Mouse (Mus musculus): ENCODE results near the gene Esyt2. TPM values are rescaled to one million over a fixed set of nuclear protein-coding genes. Genes with fewer than 3 reads are reported as not detected.
A peak's percentile ranks its signal among the peaks of the same experiment; 100 is the strongest.
"Not testable (repeated sequence)": the region's sequence is repeated elsewhere in the genome, so short reads cannot be mapped to it uniquely, and the experiment has no call there.

The Esyt2 gene
- total RNA-seq (2017): 101 and 115 TPM in 2 replicates

DNA sequence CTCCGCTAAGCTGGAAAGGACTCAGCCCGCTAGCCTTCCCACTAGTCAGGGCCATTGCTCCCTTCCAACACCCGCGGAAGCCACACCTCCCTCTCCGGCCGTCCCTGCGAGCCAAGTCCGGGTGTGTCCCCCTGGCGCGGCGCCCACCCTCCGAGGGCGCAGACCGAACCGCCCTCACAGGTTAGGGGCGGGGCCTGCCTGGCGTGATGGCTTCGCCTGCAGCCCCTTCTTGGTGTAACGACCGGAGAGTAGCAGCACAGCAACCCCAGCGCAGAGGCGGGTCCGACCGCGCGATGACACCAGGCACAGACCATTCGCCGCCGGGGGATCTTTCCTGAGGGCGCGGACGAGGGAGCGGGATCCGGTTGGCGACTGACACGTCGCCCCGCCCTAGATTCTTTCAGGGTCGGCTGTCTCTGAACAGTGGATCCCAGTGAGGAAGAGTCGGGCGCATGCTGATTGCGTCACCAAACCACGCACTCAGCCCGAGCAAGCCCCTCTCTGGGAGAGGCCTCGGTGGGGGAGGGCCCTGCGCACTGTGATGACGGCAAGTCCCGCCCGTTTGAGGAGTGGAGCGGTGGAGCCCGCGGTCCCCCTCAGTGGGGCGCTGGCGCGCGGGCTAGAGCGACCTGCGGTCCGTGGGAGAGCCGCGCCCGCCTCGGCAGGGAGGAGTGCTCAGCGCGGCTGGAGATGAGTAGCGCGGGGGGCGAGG is at the start of gene Esyt2:
Gene Esyt2, plus strand, starts transcription at position 544 of the 712 bp plus-strand sequence.
- peak; percentile 92 for ATAC-seq (ENCODE audit: extremely low read depth, insufficient number of reproducible peaks, low FRiP score, poor library complexity, severe bottlenecking)

DNA sequence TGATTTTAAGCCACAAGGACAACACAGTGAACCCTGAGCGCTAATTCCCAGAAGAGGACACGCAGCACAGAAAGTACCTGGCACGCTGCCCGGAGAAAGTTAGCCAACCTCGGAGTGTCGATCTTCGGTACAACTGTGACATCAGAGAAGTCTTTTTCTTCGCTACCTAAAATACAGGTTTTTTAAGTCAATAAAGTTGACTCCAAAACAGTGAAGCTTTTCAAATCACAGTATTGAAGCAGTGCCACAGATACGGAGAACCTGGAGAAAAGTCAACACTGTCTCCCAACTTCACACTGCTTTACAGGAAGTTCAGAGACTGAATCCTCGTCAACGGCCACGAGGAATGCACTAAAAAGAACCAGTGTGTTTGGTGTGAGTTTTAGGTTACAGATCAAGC is 49.4 kb upstream of the Esyt2 start:
- no peak for ATAC-seq (ENCODE audit: extremely low read depth, insufficient number of reproducible peaks, low FRiP score, poor library complexity, severe bottlenecking)

DNA sequence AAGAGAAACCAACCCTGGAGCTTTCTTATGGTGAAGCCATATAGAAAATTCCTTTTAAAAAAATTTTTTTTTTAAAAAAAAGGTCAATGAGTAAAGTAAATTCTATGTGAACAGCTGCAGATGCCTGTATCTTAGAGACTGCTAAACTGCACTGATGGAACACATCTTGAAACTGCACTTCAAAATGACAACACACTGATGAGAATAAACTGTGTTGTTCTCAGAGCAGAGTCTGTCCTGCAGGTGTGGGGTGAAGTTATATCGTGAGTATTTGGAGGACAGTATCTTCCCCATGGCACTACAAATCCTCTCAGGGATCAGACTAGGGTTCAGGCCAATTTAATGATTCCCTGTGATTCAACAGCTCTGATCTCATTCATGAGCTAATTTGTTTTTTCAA is 48.9 kb upstream of the Esyt2 start:
- ATAC-seq (ENCODE audit: extremely low read depth, insufficient number of reproducible peaks, low FRiP score, poor library complexity, severe bottlenecking): no peak

DNA sequence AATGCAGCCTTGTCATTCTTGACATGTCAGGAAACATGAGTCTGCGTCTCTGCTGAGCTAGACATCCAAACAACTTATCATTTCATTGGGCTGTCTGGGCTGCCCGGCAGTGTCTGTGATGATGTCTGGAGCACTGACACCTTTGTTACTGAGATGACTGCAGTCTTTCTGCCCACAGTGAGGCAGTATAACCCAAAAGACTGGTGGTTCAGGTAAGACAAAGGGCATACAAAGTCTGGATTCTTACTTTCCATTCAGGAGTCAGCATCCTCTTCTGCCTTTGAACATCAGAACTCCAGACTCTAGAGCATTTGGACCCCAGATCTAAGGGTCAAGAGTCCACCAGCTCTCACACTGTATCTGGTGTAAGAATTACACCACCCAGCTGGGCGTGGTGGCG is 45.6 kb upstream of the Esyt2 start:
- 0 out of 2 replicates have a peak, but pooled peaks have one; percentile 13 for ATAC-seq (ENCODE audit: extremely low read depth, insufficient number of reproducible peaks, low FRiP score, poor library complexity, severe bottlenecking)

DNA sequence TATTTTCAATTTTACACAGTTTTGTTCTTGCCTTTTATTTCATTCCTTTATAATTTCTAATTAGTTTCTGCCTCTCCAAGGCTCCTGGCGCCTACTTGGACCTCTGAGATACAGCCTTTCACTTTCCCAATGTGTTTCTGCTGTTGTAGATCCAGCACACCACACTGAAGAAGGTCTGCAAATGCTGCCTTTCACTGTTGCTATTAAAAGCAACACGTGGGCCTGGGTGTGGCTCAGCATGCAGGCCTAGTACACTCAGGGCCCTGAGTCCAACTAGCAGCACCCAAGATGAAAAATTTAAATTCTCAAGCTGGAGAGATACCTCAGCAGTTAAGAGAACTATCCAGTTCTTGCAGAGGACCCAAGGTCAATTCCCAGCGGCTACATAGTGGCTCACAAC is 44.3 kb upstream of the Esyt2 start:
- no peak for ATAC-seq (ENCODE audit: extremely low read depth, insufficient number of reproducible peaks, low FRiP score, poor library complexity, severe bottlenecking)

DNA sequence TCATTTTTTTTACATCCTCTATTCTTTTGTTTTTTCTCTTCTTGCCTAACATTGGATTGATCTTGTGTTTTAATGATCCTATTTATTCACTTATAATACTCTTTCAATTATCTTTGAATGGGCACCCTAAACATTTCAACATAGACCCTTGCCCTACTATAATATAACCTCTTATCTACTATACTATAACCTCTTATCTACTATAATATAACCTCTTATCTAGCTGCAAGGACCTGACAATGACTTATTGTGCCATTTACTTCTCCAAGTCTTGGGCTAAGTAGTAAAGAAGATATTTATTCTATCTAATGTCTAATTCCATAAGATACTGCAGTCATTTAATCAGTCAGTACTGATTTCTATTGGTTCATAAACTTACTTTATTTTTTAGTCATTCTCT is 42.6 kb upstream of the Esyt2 start:
- ATAC-seq (ENCODE audit: extremely low read depth, insufficient number of reproducible peaks, low FRiP score, poor library complexity, severe bottlenecking): no peak

DNA sequence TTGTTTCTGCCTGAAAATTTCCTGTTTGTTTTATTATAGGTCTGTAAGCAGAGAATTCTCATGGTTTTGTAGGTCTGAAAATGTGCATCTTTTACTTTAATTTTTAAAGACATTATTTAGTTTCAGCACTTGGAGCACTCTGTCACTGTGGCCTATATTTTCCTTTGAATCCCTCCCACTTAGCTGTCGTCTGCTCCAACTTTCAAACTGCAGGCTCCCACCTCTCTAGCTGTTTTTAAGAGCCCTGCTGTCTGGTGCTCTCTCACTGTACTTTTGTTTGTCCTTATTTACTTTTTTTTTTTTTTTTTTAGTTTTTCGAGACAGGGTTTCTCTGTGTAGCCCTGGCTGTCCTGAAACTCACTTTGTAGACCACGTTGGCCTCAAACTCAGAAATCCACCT is 42.2 kb upstream of the Esyt2 start:
- no peak for ATAC-seq (ENCODE audit: extremely low read depth, insufficient number of reproducible peaks, low FRiP score, poor library complexity, severe bottlenecking)

DNA sequence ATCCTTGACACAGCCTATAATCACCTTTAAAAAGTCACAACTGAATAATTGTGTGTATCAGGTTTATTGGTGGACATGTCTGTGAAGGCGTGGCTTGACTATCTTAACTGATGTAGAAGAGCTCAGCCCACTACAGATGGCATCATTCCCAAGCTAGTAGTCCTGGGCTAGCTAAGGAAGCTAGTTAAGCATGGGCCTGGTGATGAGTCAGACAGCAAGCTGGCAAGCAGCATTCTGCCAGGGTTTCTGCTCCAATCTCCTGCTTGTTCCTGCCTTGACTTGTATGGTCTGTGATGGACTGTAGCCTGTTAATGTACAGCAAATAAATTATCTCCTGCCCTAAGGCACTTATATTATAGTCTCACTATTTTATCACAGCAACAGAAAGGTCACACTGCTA is 36.4 kb upstream of the Esyt2 start:
- no peak for ATAC-seq (ENCODE audit: extremely low read depth, insufficient number of reproducible peaks, low FRiP score, poor library complexity, severe bottlenecking)

DNA sequence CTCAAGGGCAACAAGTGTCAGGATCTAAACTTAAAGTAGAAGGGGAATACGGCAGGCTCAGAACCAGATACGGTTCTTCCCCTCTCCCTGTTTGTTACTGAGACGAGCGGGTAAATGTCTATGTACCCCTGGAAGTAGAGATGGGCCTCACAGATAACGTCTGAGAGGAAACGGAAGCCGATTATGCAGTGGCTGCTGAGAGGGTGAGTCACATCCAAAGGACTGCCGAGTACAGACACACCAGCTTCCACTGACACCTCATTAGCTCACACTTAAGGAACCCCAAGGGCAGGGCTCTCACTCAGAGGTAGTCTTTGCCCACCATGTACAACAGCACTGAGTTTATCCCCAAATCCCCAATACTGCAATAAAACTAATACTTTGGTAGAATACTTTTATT is 26.3 kb upstream of the Esyt2 start:
- ATAC-seq (ENCODE audit: extremely low read depth, insufficient number of reproducible peaks, low FRiP score, poor library complexity, severe bottlenecking): no peak

DNA sequence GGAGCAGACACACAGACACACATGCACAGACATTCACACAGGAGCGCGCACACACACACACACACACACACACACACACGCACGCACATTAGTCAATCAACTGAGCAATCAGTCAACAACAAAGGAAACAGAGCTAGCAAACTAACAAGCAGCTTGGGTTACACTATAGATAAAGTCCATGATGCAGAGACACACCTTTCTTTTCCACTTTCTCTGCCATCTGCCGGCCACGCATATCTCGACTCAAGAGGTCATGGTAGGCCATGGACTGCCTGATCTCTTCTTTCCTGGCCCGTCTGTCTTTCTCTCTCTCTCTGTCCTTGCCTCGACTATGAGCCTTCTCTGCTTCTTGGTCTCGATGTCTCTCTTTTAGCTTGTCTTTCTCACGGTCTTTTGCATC is 25.4 kb upstream of the Esyt2 start:
- no peak for ATAC-seq (ENCODE audit: extremely low read depth, insufficient number of reproducible peaks, low FRiP score, poor library complexity, severe bottlenecking)

DNA sequence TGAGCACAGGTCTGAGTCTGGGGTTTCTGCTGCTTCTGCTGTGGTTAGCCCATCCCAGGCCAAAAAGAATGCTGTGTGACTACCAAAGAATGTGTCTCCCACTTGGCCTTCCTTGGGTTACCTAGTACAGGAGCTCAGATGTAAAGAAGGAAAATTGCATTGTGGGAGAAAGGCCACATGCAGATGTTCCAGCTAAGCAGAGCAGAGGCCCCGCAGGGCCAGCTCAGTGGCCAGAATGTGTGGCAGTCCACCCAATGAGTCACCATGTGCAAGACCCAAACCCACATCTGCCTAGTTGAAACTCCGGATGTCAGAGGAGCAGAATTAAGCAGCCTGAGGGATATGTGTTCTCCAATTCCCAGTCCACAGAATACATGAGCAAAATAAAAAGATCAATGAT is 22.7 kb upstream of the Esyt2 start:
- no peak for ATAC-seq (ENCODE audit: extremely low read depth, insufficient number of reproducible peaks, low FRiP score, poor library complexity, severe bottlenecking)

DNA sequence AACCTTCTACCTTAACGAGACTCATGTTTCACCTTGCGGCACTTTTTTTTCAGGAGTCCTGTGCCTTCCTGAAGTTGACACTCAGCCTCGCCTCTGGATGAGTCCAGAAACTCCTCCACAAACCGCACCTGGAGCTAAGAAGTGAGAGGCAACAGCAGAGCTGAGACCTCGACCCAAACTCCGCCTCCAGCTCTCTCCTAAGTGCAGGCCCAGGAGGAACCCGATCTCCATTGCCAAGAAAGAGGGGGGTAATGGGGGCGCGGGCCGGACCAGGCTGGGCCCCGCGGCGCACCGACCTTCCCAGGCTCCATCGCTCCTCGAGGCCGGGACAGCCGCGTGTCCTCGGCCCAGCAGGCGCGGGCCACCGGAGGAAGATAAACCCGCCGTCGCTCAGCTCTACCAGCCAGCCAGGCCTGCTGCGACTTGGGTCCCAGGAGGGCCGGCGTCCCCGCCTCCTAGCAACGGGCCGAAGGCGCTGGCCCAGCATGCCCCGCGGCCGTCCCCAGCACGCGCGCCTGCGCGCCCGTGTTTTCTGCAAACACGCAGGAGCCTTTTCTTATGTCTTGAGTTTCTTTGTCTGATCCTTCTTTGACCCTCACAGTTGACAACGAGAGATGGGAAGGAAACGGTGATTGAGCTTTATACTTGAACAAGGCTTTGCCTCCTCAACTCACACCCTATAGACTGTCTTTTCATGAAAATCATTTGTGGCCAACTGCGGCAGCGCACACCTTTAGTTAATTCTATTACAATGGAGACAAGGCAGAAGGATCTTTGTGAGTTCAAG is 18.2 kb upstream of the Esyt2 start, which contains the start of gene Wdr60:
Gene Wdr60, minus strand, starts transcription at position 468 of the 787 bp plus-strand sequence.
- peak; percentile 84 for ATAC-seq (ENCODE audit: extremely low read depth, insufficient number of reproducible peaks, low FRiP score, poor library complexity, severe bottlenecking)

DNA sequence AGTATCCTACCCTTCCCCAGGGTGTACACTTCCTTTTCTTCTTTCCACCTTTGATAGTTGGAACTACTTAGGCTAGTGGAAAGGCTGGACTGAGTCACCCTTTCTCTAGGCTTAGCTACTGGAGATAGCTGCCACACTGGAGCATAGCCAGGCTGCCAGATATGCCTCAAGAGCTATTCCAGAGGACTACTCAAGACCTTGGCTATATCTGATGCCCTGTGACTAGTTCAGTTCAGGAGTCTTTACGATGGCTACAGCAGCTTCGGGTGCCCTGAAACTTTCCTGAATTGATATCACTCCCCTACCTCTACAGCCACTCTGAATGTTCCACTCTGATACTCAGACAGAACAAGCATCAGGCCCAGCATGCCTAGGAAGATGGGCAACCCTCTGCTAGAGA is 16.2 kb upstream of the Esyt2 start:
- no peak for ATAC-seq (ENCODE audit: extremely low read depth, insufficient number of reproducible peaks, low FRiP score, poor library complexity, severe bottlenecking)

DNA sequence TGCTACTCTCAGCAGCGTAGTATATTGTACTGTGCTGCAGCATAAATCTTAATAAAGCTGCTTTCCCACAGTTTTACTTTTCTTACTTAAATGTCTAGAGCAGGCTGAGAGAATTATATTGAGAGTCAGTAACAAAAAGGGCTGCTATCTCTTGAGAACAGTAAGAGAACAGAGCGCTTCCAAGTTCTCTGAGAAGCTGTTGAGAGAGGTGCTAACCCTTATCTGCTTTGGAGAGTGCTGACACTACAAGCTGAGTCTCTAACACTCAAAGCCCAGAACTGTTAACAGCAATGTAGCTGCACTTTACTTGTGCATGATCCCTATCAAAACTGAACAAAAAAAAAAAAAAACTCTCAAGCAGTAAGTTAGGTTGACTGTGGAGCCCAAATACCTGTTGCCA is 15.7 kb upstream of the Esyt2 start:
- no peak for ATAC-seq (ENCODE audit: extremely low read depth, insufficient number of reproducible peaks, low FRiP score, poor library complexity, severe bottlenecking)

DNA sequence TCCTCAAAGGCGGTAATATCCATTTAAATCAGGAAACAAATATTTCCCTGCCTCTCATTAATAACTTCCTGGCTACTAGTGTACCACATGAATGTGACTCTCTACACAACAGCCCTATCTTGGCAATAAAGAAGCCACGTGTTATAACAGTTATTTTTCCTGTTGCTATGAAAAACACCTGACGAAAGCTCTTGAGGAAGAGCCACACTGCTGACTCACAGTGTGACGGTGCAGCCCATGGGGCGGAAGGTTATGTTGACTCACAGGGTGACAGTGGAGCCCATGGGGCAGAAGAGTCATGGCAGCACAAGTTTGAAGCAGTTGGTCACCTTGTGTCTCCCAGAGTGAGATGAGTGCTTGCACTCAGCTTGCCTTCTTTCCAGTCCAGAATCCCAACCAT is 11.5 kb upstream of the Esyt2 start:
- peak; percentile 97 for ATAC-seq (ENCODE audit: extremely low read depth, insufficient number of reproducible peaks, low FRiP score, poor library complexity, severe bottlenecking)

DNA sequence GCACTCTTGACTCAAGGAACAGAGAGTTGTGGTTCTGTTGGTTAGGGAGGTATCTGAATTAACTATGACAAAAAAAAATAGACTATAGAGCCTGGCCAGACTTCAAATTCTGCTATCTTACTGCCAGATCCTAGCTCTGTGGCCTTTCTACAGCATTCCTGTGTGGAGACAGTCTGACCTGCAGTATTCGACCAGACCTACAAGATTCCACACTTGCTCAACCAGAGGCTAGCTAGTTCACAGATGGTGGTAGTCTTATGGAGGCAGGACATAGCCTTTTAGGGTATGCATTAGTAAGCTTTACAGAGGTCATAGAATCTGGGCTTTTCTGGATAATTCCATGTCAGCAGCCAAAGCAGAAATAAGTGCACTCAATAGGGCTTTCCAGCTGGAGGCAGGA is 10.5 kb upstream of the Esyt2 start:
- ATAC-seq (ENCODE audit: extremely low read depth, insufficient number of reproducible peaks, low FRiP score, poor library complexity, severe bottlenecking): no peak

DNA sequence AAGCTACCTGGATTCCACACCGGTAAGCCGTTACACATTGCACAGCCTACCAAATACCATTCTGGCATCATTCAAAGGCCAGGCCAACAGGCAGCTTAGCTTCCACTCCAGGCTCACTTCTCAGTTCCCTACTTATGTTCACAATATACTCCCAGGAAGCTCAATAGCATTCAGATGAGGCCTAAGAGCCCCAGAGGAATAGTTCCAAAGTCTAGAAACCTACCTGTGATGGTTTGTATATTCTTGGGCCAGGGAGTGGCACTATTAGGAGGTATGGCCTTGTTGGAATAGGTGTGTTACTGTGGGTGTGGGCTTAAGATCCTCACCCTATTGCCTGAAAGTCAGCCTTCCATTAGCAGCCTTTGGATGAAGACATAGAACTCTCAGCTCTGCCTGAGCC is 9.9 kb upstream of the Esyt2 start:
- no peak for ATAC-seq (ENCODE audit: extremely low read depth, insufficient number of reproducible peaks, low FRiP score, poor library complexity, severe bottlenecking)

DNA sequence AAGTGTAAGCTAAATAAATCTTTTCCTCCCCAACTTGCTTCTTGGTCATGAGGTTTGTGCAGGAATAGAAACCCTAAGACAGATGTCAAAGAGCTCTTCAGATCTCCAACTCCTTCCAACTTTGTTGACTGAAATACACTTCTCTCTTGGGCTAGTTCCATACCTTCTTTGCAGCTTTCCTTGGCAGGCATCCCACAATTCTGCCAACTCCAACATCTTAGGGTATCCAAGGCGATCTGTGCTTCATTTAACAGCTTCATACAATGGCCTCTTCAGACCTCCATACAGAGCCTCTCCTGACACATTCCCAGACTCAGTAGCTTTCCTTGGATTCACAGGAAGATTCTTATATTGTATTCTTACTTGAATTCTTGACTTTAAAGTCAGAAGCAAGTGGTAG is 7.3 kb upstream of the Esyt2 start:
- ATAC-seq (ENCODE audit: extremely low read depth, insufficient number of reproducible peaks, low FRiP score, poor library complexity, severe bottlenecking): no peak

DNA sequence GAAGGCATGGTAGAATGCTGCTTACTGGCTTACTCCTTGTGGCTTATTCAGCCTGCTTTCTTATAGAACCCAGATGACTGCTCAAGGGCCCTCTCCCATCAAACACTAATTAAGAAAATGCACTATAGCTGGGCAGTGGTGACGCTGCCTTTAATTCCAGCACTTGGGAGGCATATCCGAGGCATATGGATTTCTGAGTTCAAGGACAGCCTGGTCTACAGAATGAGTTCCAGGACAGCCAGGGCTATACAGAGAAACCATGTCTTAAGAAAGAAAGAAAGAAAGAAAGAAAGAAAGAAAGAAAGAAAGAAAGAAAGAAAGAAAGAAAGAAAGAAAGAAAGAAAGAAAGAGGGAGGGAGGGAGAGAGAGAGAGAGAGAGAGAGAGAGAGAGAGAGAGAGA is 5.9 kb upstream of the Esyt2 start, which contains the start of gene Gm11027:
Gene Gm11027, plus strand, starts transcription at position 301 of the 400 bp plus-strand sequence.
- not testable (repeated sequence) for ATAC-seq (ENCODE audit: extremely low read depth, insufficient number of reproducible peaks, low FRiP score, poor library complexity, severe bottlenecking)

DNA sequence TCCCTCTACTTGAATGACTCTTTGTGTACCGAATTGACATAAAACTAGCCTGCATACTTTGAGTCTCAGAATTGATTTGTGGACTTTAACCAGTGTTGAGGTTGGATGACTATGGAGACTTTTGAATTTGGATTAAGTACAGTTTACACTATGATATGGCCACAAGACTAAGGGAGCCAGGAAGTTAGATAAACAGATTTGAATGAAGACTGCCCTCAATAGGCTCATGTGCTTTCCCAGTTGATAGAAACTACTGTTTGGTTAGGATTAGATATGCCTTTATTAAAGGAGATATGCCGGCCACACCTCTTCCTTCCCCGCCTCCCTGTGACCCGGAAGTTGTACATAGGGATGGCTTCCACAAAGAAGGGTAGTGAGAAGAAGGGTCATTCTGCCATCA is 5.4 kb upstream of the Esyt2 start:
- no peak for ATAC-seq (ENCODE audit: extremely low read depth, insufficient number of reproducible peaks, low FRiP score, poor library complexity, severe bottlenecking)

Measured in neutrophil, adult 5-6 weeks (primary cell).